Mouse (Mus musculus) embryonic facial prominence, embryonic 15.5 days (tissue): ENCODE data around the gene Xxylt1. TPM values are rescaled to one million over a fixed set of nuclear protein-coding genes. Genes with fewer than 3 reads are reported as not detected.
A peak's percentile ranks its signal among the peaks of the same experiment; 100 is the strongest.

Experiments
- ATAC-seq: fragments of 200-750 bp; cut with Nextera tagmentation; 2 replicates; pipeline ENCODE4 v1.8.0; 2017; ENCODE audit warnings: low read depth, moderate TSS enrichment; ENCODE audit not compliant: insufficient number of reproducible peaks, low FRiP score, low TSS enrichment
- H3K27ac ChIP-seq: fragments of 300-500 bp; sonication (generic); replicated peaks from 2 replicates; pipeline ENCODE4 v1.5.1; 2015; ENCODE audit warnings: mild to moderate bottlenecking, inconsistent platforms
- H3K27me3 ChIP-seq: fragments of 300-500 bp; sonication (generic); 2 replicates; pipeline ENCODE4 v1.6.1; 2015; ENCODE audit warnings: inconsistent platforms
- H3K36me3 ChIP-seq: fragments of 300-500 bp; sonication (generic); 2 replicates; pipeline ENCODE4 v1.6.1; 2015; ENCODE audit warnings: mild to moderate bottlenecking, inconsistent platforms
- H3K4me1 ChIP-seq: fragments of 300-500 bp; sonication (generic); 2 replicates; pipeline ENCODE4 v1.6.1; 2015; ENCODE audit warnings: inconsistent platforms
- H3K4me2 ChIP-seq: fragments of 300-500 bp; sonication (generic); replicated peaks from 2 replicates; pipeline ENCODE4 v1.6.1; 2015; ENCODE audit warnings: mild to moderate bottlenecking, inconsistent platforms
- H3K4me3 ChIP-seq: fragments of 300-500 bp; sonication (generic); replicated peaks from 2 replicates; pipeline ENCODE4 v1.5.1; 2015; ENCODE audit warnings: mild to moderate bottlenecking, inconsistent platforms
- H3K9ac ChIP-seq: fragments of 300-500 bp; sonication (generic); 2 replicates; pipeline ENCODE4 v1.6.1; 2015; ENCODE audit warnings: inconsistent platforms
- H3K9me3 ChIP-seq: fragments of 300-500 bp; sonication (generic); replicated peaks from 2 replicates; pipeline ENCODE4 v1.6.1; 2016; ENCODE audit warnings: inconsistent platforms
- WGBS: fragments of 180-500 bp; shearing (Covaris S2); methylation state at CpG from one replicate; pipeline ENCODE4 v1.1.7; 2015; 5-methylcytosine and 5-hydroxymethylcytosine counted together
- polyA plus RNA-seq: library from polyadenylated mRNA; unstranded; fragments of >200 nt; fragmentation: Nextera tagmentation; extraction: Ambion mirVana; gene quantifications from 2 replicates; pipeline ENCODE4 v1.2.1, GENCODE M21; 2015

Xxylt1 gene
- polyA plus RNA-seq, 1 experiment from 2014 or later, result 18.3 TPM

DNA sequence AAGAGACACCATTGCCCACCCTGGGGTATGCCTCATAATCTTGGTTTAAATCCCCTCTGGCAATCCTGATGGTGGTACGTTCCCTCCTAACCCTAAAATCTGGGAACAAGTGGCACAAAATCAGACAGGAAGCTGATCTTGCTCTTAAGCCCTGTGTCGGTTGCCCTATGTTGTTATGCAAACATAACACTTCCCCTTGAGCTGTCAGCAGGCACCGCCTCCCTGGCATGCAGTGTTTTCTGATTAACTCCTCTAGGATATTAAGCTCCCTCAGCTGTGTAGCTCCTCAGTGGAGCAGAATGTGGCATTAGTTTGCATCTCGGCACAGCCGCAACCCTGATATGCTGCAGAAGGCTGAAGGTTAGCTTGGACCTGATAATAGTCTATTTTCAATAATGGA, 58.9 kb downstream of the Xxylt1 start:
- Histone ChIP-seq H3K9me3 (no peaks in the 10 kb centered on the region), H3K36me3 (no peaks in the 10 kb centered on the region), H3K4me2 (no peak overlapping the region), H3K4me3 (no peak overlapping the region), H3K27ac (no peak overlapping the region; the same call in 1 of the 2 replicates), H3K4me1 (peaks cover 41% of the 10 kb centered on the region), H3K27me3 (no peaks in the 10 kb centered on the region), H3K9ac (no peak overlapping the region)
- 60% methylated on average over 5 of the region's 5 CpGs for WGBS
- ATAC-seq, result no peak

DNA sequence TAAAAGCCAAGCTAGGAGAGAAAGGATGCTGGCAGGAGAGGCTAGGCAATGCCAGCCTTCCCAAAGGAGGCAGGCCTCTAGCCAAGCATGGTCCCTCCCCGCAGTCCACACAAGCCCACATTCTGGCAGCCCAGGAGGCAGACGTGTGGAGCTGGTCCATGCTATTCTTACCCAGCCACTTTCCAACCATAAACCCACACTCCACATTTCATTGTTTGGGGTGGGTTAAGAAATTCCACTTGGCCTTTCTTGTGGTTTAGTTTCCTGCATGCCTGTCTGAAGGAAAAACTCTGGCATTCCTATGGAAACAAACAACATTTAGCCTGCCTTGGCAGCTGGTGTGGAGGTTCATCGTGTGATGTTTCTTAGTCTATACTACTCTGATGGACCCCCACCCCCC, 61.7 kb downstream of the Xxylt1 start:
- H3K9me3 ChIP-seq, result no peaks in the 10 kb centered on the region
- peaks cover 49% of the 10 kb centered on the region for H3K4me1 ChIP-seq
- no peaks in the 10 kb centered on the region for H3K36me3 ChIP-seq
- H3K4me3 ChIP-seq, result no peak overlapping the region
- H3K4me2 ChIP-seq, result no peak overlapping the region
- no peaks in the 10 kb centered on the region for H3K27me3 ChIP-seq
- 21% methylated on average over 3 of the region's 3 CpGs for WGBS
- H3K9ac ChIP-seq, result no peak overlapping the region
- H3K27ac ChIP-seq, result peak overlapping the region; percentile 71
- peak; percentile 72 for ATAC-seq

DNA sequence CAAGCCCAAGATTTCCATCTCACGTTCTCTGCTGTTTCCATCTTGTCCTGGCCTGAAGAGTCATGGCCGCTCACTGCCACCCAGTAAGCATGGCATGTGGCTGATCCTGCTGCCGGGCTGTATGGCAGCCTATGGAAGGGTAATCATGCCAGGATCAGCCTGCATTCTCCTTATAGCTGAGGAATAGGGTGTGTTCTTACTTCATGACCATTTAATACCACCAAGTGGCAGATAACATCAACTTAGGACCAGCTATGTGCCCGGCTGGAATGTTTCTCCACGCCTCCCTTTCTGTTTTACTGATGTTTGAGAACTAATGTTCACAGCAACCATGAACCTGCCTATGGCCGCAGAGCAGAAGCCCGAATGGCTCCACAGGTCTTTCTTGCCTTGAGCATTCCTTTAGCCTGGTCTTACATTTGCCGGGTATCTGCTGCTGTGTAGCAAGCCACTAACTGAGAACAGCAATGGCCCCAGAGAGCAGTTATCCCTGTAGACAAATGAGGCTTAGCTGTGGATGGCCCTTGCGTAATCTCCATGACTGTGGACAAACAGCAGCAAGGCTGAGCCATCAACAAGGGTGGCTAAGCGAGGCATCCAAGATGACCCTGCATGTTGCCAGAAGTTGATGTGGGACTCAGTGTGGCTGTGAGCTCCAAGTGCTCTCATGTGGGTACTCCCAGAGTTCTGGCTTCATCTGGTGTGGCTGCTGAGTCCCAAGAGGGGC, 63.4 kb downstream of the Xxylt1 start:
- H3K27ac ChIP-seq, result 0 out of 2 replicates have a peak overlapping the region, but pooled peaks have one; percentile 60
- H3K9me3 ChIP-seq, result no peaks in the 10 kb centered on the region
- H3K27me3 ChIP-seq, result no peaks in the 10 kb centered on the region
- peaks cover 54% of the 10 kb centered on the region for H3K4me1 ChIP-seq
- no peaks in the 10 kb centered on the region for H3K36me3 ChIP-seq
- H3K9ac ChIP-seq, result no peak overlapping the region
- WGBS, result 86% methylated on average over 10 of the region's 10 CpGs
- no peak overlapping the region for H3K4me3 ChIP-seq
- no peak for ATAC-seq
- no peak overlapping the region for H3K4me2 ChIP-seq

DNA sequence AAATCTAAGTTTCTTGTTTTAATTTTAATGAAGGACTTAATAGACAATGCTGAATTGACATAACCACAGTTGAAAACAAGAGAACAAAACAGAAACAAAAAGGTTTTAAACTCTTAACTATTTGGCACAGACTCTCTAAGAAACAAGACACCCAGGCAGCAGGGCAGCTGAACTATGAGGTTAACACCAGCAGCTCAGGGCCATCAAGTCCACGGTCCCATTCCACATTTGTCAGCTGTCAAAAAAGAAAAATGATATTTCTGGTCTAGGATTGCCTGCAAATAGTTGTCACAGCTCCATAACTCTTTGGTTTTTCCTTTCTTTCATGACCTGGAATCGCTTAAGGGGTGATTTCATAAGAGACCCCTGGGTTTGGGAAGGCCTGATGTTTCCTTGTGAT, 64.6 kb downstream of the Xxylt1 start:
- no peak for ATAC-seq
- Histone ChIP-seq H3K27ac (peak overlapping the region; percentile 60; the same call in 1 of the 2 replicates), H3K9me3 (no peaks in the 10 kb centered on the region), H3K36me3 (no peaks in the 10 kb centered on the region), H3K4me3 (no peak overlapping the region), H3K27me3 (no peaks in the 10 kb centered on the region), H3K9ac (no peak overlapping the region), H3K4me2 (no peak overlapping the region), H3K4me1 (peaks cover 49% of the 10 kb centered on the region)
- WGBS, result 42% methylated on average over 2 of the region's 2 CpGs

DNA sequence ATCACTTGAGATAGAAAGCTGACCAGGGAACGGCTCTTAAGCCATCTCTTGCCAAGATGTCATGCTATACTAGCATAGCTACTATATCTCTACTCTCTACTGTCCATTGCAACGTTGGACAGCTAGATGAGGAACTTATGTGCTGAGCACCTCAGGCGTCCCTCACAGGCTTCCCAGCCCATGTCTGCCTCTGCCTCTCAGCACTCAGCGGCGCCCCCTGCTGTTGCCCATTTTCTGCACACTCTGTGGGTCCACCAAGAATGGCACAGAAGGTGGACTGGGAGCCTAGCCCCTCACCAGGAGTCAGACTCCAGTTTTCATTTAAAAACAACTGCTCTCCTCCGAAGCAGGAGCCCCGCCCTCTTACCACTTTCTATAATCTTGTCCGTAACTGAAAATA, 65.1 kb downstream of the Xxylt1 start:
- Histone ChIP-seq H3K4me3 (no peak overlapping the region), H3K4me1 (peaks cover 44% of the 10 kb centered on the region), H3K4me2 (no peak overlapping the region), H3K27me3 (no peaks in the 10 kb centered on the region), H3K9me3 (no peaks in the 10 kb centered on the region), H3K27ac (no peak overlapping the region), H3K9ac (no peak overlapping the region), H3K36me3 (no peaks in the 10 kb centered on the region)
- 65% methylated on average over 8 of the region's 8 CpGs for WGBS
- ATAC-seq, result no peak

DNA sequence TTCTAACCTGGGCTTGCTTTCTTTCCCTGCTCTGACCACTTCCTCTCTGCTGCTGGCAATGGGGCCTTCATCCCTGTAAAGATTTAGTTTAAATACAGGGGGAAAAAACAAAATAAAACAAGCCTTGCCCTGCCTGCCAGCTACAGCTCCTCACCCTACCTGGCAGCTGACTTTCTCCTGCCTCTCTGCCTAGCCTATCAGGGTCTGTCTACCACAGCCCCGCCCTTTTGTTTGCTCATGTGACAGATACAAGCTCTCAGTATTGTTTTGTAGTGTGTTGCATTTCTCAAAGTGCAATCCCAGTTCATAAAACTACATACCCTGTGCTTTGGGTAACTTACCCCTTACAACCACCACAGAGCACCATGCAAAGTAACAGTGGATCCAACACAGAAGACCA, 66.0 kb downstream of the Xxylt1 start:
- no peak overlapping the region for H3K4me3 ChIP-seq
- no peak overlapping the region for H3K4me2 ChIP-seq
- H3K4me1 ChIP-seq, result peaks cover 35% of the 10 kb centered on the region
- no peak for ATAC-seq
- H3K27me3 ChIP-seq, result no peaks in the 10 kb centered on the region
- WGBS, result 92% methylated on average over 1 of the region's 1 CpGs
- H3K9ac ChIP-seq, result no peak overlapping the region
- no peak overlapping the region for H3K27ac ChIP-seq
- no peaks in the 10 kb centered on the region for H3K9me3 ChIP-seq
- no peaks in the 10 kb centered on the region for H3K36me3 ChIP-seq

DNA sequence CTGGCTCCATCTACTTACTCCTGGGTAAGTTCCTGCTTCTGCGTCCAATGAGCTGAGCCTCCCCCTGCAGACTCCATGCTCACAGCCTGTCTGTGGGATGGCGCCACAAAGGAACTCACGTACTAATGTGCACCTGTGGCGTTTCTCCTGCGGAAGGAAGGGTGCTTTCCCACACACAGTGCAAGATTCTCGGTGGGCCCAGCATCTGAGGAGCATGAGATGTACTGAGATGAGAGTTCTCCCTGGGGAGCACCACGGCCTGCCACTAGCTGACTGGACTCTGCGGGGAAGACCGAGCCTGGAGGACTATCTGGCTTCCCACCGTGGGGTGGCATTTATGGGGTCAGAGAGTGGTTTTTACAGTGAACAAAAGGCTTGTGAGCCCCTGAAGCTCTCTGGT, 69.0 kb downstream of the Xxylt1 start:
- WGBS, result 87% methylated on average over 10 of the region's 10 CpGs
- H3K4me3 ChIP-seq, result no peak overlapping the region
- no peak for ATAC-seq

DNA sequence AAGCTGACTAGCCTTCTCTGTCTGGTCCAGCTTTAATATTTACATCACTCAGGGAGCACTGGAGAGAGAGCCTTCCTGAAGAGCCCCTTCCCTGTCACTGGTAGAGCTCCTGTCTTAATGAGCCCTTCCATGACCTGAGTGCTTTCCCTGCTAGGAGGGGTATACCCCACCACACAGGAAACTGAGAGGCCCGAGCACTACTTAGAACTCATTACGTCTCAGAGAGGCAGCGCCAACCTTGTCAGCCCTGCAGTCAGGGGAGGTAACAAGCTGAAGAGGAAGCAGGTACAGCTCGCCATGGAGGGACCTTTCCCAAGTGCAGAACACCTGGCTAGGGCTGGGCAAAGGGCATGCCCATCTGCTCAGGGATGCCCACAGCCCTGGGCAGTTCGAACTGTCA, 70.8 kb downstream of the Xxylt1 start:
- Histone ChIP-seq H3K4me1 (peaks cover 32% of the 10 kb centered on the region), H3K27me3 (no peaks in the 10 kb centered on the region), H3K9ac (no peak overlapping the region), H3K4me2 (no peak overlapping the region), H3K4me3 (no peak overlapping the region), H3K36me3 (0 out of 2 replicates have a peak, but pooled peaks cover 4% of the 10 kb centered on the region), H3K9me3 (no peaks in the 10 kb centered on the region), H3K27ac (no peak overlapping the region)
- WGBS, result 79% methylated on average over 5 of the region's 5 CpGs
- no peak for ATAC-seq

More for the DNA sequence above, 69.0 kb downstream of the Xxylt1 start:
- Histone ChIP-seq H3K9me3 (no peaks in the 10 kb centered on the region), H3K4me2 (no peak overlapping the region), H3K4me1 (peaks cover 32% of the 10 kb centered on the region), H3K27ac (no peak overlapping the region), H3K36me3 (0 out of 2 replicates have a peak, but pooled peaks cover 4% of the 10 kb centered on the region), H3K9ac (no peak overlapping the region), H3K27me3 (no peaks in the 10 kb centered on the region)

DNA sequence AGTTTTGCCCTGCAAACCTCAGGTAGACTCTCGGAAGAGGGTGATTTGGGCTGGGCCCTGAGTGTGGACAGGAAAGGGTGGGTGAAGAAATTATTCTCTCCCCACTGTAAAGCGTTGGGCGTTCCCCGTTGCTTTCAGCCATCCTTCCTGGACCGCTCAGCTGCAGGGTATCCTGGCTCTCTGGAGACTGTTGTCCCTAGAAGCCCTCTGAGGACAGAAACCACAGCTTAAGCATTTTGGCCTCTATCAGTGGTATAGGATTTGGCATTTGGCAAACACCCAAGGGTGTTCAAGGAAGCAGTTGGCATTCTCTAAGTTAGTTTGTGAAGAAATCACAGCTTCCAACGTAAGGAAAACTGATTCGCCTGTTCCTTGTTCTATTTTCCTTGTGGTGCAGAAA, 72.9 kb downstream of the Xxylt1 start:
- Histone ChIP-seq H3K27me3 (no peaks in the 10 kb centered on the region), H3K4me2 (no peak overlapping the region), H3K36me3 (0 out of 2 replicates have a peak, but pooled peaks cover 4% of the 10 kb centered on the region), H3K9me3 (no peaks in the 10 kb centered on the region), H3K4me1 (peaks cover 42% of the 10 kb centered on the region), H3K4me3 (no peak overlapping the region), H3K27ac (peak overlapping the region; percentile 55; the same call in 1 of the 2 replicates), H3K9ac (no peak overlapping the region)
- 51% methylated on average over 7 of the region's 7 CpGs for WGBS
- ATAC-seq, result no peak

DNA sequence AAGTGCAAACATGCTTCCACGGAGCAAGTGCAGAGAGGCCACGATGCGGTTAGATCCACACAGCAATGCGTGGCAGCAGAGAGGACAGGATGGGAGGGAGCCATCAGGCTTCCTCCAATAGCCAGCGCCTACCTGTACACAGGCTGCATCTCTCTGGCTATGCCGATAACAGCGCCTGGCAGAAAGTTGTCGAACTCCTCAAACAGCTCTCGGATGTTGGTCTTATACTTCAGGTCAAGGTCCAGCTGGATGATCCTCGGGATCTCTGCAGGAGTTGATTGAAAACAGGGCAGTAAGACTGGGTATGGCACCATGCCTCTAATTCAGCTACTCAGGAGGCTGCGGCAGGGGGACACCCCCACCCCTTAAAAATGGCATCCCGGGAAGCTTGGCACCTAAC, 73.7 kb downstream of the Xxylt1 start:
- Histone ChIP-seq H3K27ac (no peak overlapping the region), H3K4me3 (no peak overlapping the region), H3K4me2 (no peak overlapping the region), H3K4me1 (peaks cover 43% of the 10 kb centered on the region), H3K9me3 (no peaks in the 10 kb centered on the region), H3K36me3 (0 out of 2 replicates have a peak, but pooled peaks cover 4% of the 10 kb centered on the region), H3K9ac (no peak overlapping the region), H3K27me3 (no peaks in the 10 kb centered on the region)
- no peak for ATAC-seq
- 84% methylated on average over 12 of the region's 12 CpGs for WGBS

DNA sequence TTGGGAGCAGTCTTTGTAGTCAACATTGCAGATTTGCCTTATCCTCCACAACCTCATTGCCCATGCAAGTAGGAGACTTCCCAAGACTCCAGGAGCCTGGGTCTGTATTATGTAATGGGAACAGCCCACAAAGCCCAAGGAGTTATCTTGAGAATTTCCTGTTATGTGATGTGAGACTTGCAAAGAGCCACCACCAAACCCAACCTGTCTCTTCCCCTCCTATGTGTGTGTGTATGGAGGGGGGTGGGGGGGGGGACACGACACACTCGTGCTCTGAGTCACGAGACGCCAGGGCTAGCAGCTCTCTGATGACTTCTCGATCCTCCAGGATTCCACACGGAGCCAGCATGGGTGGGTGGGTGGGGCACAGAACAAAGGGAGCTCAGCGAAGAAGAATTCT, 75.5 kb downstream of the Xxylt1 start:
- no peak for ATAC-seq
- H3K27me3 ChIP-seq, result no peaks in the 10 kb centered on the region
- no peak overlapping the region for H3K27ac ChIP-seq
- WGBS, result 53% methylated on average over 7 of the region's 7 CpGs
- no peak overlapping the region for H3K4me2 ChIP-seq
- no peaks in the 10 kb centered on the region for H3K9me3 ChIP-seq
- no peak overlapping the region for H3K9ac ChIP-seq
- no peak overlapping the region for H3K4me3 ChIP-seq
- peaks cover 42% of the 10 kb centered on the region for H3K4me1 ChIP-seq
- 0 out of 2 replicates have a peak, but pooled peaks cover 4% of the 10 kb centered on the region for H3K36me3 ChIP-seq

DNA sequence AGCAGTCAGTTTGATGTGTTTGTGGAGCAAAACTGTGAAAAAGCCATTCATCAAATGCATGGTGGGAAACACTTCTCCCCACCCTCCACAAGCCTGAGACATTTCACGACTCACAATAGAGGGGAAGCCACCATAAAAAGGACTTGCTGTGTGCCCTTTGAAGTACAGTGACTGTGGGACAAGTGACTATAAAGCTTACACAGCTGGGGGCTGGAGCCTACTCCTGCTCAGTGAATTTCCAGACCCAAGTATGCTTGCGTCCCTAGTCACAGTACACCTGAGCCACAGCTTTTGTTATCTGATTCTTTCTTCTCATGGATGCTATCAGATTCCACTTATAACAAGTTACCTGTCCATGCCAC, 76.9 kb downstream of the Xxylt1 start:
- Histone ChIP-seq H3K27ac (0 out of 2 replicates have a peak overlapping the region, but pooled peaks have one; percentile 1), H3K4me1 (peaks cover 42% of the 10 kb centered on the region), H3K27me3 (no peaks in the 10 kb centered on the region), H3K4me2 (no peak overlapping the region), H3K4me3 (no peak overlapping the region), H3K9me3 (no peaks in the 10 kb centered on the region), H3K36me3 (0 out of 2 replicates have a peak, but pooled peaks cover 4% of the 10 kb centered on the region), H3K9ac (no peak overlapping the region)
- WGBS, result 47% methylated on average over 2 of the region's 2 CpGs
- no peak for ATAC-seq
